Mouse (Mus musculus) heart, adult 9 months (tissue): ENCODE measurements around the gene Nlgn2.
A peak's percentile ranks its signal among the peaks of the same experiment; 100 is the strongest.

ENCODE experiments used
- DNase-seq, 2 experiments: peaks; one replicate each; pipeline ENCODE4 v3.0.0; 2022; ENCODE audit warnings: low spot score in 2 of 2

Nlgn2 gene

GRCm38 (mm10) chr11:69837604-69837951, at the start of gene Nlgn2:
TSS of gene Nlgn2 (minus strand) at chr11:69837784.
- DNase-seq, result no peak

- DNase-seq, result no peak
These were observed 49.5 kb upstream of the Nlgn2 start for GRCm38 (mm10) chr11:69886907-69887635.

- no peak for DNase-seq
These were observed 47.1 kb upstream of the Nlgn2 start for GRCm38 (mm10) chr11:69884663-69885062.

GRCm38 (mm10) chr11:69884240-69884639, 46.7 kb upstream of the Nlgn2 start:
- peak in 1 of 2 experiments; percentile 26 for DNase-seq

GRCm38 (mm10) chr11:69883527-69884151, 46.1 kb upstream of the Nlgn2 start:
- DNase-seq, result no peak

- no peak for DNase-seq
These were observed 45.5 kb upstream of the Nlgn2 start for GRCm38 (mm10) chr11:69883066-69883465.

GRCm38 (mm10) chr11:69881787-69882670, 44.4 kb upstream of the Nlgn2 start:
- DNase-seq, result no peak

DNA sequence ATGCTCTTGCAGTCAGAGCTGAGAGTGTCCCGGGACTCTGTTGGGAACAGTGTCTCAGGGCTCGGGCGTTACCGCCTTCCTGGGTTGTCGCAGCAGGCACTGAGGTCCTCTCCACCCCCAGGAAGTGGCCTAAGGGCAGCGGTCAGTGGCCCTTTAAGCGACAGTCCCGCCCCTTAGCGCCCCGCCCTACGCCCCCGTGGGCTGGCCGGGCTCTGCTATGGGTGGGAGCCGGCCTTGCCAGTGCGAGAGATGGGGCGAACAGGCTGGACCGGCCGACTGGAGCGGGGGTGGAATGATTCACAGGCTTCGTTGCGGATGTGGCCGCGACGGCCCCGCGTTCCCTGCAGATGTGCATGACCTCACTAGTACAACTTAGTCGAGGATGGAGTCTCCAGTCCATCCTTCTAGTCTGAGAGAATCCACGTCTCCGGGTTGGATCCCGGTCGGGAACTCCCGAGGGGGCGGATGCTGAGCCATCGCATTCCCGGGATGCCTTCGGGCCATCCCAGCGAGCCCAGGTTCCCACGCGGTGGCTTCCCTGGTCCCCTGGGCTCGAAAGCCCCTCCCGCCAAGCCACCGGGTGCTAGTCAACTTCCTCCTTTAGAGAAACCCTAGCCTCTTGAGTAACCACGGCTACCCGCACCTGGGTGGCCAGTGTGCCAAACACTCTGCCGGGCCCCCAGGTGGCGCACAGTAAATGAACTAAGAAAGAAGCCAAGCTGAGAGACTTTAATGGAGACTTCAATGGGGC, 43.4 kb upstream of the Nlgn2 start, which contains the start of gene Kctd11:
TSS of gene Kctd11 (minus strand) at position 554 of the 751 bp plus-strand sequence.
- DNase-seq, result peak; percentile 95 to 97

- DNase-seq, result no peak
These were observed 42.9 kb upstream of the Nlgn2 start for GRCm38 (mm10) chr11:69880506-69880852.

DNA sequence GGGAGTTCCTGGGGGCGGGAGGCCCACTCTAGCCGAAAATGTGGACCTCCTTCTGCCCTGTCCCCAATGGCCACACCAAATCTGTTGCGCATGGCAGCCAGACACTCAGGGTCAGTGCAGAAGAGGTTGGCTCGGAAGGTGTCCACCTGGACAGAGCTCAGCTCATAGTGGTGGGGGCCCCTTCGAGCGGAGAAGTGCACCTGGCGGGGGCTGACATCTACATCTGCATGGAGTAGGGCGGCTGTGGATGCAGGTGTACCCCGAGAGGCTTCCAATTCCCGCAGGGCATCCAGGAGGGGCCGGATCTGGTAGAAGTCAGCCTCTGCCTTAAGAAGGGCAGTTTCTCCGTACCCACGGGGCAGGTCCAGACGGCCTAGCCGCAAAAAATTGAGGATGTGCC, 42.1 kb upstream of the Nlgn2 start:
- no peak for DNase-seq

DNA sequence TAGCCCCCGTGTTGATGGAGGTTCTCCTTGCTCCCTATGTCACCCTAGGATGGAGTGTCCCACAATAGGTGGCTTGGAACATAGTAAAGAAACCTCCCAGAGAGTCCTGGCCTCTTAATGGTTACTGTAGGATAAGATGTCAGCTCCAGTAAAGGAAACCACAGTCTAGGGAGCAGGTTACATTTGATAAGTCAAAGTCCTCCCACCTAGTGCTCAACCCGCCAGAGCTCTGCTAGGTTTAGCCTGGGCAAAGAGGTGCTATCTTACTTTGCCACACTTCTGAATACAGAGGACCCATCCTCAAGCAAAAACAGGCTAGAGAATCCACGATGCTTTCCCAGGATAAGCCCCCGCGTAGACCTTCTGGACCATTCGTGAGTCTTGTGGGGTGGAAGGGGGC, 41.4 kb upstream of the Nlgn2 start:
- no peak for DNase-seq

- no peak for DNase-seq
These were observed 40.8 kb upstream of the Nlgn2 start for GRCm38 (mm10) chr11:69878399-69878798.

DNA sequence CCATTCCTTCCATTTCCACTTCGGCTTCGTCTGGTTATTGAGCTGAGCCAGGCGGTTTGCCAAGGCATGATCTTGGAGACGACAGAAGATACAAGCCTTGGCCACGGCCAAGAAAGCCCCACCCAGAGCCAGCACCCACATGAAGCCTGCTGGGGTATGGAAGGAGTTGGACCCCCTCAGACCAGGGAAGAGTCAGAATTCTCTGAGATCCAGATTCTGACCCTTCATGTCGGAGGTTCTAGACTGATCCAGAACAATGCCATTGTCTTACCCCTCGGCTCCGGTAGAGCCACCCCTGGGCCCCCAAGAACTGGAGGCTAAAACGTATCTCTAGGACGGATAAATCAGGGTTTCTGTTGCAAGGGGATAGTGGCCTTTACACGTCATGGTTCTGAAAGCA, 40.3 kb upstream of the Nlgn2 start, which contains the start of gene Tmem95:
TSS of gene Tmem95 (minus strand) at position 141 of the 400 bp plus-strand sequence.
- DNase-seq, result no peak

DNA sequence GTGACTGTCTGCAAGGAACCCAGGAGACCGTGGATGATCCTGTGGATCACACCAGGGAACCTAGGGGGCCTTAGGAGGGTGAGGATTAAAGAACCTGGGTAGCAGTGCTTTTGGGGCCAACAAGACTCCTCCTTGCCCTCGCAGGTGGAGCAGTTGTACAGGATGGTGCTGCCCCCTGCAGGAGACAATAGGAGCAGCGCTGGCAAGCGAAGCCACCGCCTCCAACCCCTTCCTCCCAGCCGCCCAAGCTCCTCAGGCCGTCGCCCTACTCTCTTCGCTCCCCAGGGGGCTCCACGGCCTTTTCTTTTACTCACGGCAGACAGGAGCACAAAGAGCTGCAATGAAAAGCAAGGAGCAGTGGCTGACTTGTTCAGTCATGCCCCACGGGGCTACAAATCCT, 39.3 kb upstream of the Nlgn2 start:
- DNase-seq, result peak; percentile 85 to 87

GRCm38 (mm10) chr11:69876186-69876585, 38.6 kb upstream of the Nlgn2 start:
- DNase-seq, result peak; percentile 81 to 88

DNA sequence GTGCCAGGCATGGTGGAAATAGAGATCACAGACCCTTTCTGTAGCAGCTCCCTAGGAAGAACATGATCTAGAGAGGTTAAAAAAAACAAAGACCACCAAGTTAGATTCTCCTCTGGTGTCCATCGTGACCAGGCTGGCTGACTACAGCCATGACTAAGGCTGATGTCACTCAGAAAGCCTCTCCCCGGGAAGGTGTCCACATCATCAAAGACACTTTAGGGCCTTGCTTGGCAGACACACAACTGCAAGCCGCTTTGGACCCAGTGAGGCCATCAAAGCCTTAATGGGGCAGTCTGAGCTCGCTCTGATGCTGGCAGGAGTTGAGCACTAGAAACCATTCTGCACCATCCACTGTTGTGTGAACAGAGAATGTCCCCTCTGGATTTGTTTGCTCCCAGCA, 34.9 kb upstream of the Nlgn2 start:
- DNase-seq, result no peak

GRCm38 (mm10) chr11:69871822-69872221, 34.2 kb upstream of the Nlgn2 start:
- no peak for DNase-seq

GRCm38 (mm10) chr11:69870289-69871069, 32.9 kb upstream of the Nlgn2 start:
- DNase-seq, result no peak

DNA sequence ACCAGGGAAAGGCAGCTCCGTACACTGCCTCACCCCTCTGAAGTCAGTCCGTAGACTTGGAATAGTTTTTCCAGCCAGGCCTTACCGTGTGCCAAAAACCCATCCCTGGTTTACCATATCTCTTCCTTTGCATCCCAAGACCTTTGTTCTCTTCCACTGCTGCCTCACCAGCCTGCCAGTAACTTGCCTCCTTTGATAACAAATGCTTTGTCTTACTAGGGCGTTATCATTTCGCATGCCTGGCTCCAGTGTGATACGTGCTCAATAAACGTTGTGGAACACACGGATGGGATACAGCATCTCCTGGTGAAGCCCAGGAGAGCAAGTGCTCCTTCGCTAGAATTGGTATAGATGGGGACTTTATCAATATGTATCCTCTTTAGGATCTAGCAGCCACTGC, 29.8 kb upstream of the Nlgn2 start:
- DNase-seq, result no peak

- DNase-seq, result no peak
These were observed 28.0 kb upstream of the Nlgn2 start for GRCm38 (mm10) chr11:69865561-69865960.
